Mouse (Mus musculus) adrenal gland, postnatal 4 days (tissue): ENCODE measurements around the gene Parpbp. TPM values are rescaled to one million over a fixed set of nuclear protein-coding genes. Genes with fewer than 3 reads are reported as not detected.

ENCODE experiments used
- total RNA-seq, 2 experiments: library from RNA; stranded (reverse); gene quantifications; 2 replicates each; pipeline ENCODE4 v1.2.3; 2021

Gene Parpbp
- total RNA-seq, 2 experiments from 2014 or later, result 7.7 to 8.0 TPM

Other genes with a start within 250 kb of the Parpbp start
- not detected for gene Pmch, start 55.9 kb downstream of the Parpbp start, total RNA-seq
- gene Nup37, start 51 bp upstream of the Parpbp start, total RNA-seq, result 10 to 100 TPM; 21.5 to 22.3 TPM
- gene Washc3, start 54.2 kb upstream of the Parpbp start, total RNA-seq, result 10 to 100 TPM; 58.0 to 58.9 TPM
- 1 to 10 TPM; 4.4 to 4.5 TPM for gene Dram1, start 232.1 kb upstream of the Parpbp start, total RNA-seq
- gene Gnptab, start 232.2 kb upstream of the Parpbp start, total RNA-seq, result 10 to 100 TPM; 34.2 to 37.8 TPM